Mouse (Mus musculus) thymus, adult 2 months (tissue): ENCODE data around the gene Osbpl9.

Source experiments
- CTCF ChIP-seq: fragments of 200-500 bp; IDR thresholded peaks from 2 replicates; pipeline ENCODE4 v1.5.1; 2012; ENCODE audit warnings: mild to moderate bottlenecking, control low read depth, low read length, moderate library complexity, borderline replicate concordance; ENCODE audit not compliant: control insufficient read depth, poor library complexity, insufficient read depth; ENCODE audit errors: extremely low read depth
- POLR2A ChIP-seq: fragments of 200-500 bp; IDR thresholded peaks from 2 replicates; pipeline ENCODE4 v1.6.1; 2012; ENCODE audit warnings: mild to moderate bottlenecking, low read length, control low read depth, moderate library complexity; ENCODE audit not compliant: control insufficient read depth, poor library complexity, insufficient read depth; ENCODE audit errors: extremely low read depth

DNA sequence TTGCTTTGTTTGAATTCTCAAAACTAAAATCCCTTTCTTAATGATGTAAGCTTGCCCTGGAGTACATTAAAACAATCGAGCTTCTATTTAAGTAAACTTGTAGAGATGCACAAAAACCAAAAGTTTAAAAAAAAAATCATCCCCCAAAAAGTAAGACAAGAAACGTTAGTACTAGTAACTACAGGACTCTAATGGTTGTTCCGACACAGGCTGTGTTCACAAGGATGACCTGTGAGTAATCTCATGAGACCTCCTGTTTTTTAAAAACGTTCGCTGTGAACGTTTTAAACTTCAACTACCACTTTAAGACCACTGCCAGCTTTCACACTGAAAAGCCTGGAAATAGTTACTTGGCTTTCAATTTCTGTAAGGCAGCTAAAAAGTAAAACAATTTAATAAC is 85.1 kb downstream of the Osbpl9 start:
- TF ChIP-seq CTCF (no peak), POLR2A (no peak)
